Mouse (Mus musculus): ENCODE measurements at regions not wholly inside any gene's neighbourhood (a gene's known extent, or its start where the extent isn't known, plus 50 kb on each side); places are given as distances from the start of the nearest gene placed in this dataset.

DNA sequence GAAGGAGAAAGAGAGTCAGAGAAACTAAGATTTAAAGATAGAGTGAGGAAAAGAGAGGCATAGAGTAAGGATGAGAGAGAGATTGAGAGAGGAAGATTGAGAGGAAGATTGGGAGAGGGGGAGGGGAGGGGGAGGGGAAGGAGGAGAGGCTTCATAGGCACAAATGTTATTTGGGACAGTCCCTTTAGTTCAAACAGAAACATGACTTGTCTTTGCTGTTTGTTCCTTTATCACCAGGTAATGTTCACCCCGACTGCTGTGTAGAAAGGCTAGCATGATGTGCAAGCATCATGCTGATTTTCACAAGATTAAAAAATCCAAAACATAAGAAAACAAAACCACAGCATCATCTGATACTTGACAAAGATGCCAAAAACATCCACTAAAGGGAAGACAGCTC lies 579.1 kb downstream of the Gsdmc2 start:
- no peak for ATAC-seq (ENCODE audit: insufficient number of reproducible peaks, low FRiP score, low TSS enrichment, low read depth)
- Histone ChIP-seq H3K4me1 (ENCODE audit: control insufficient read depth, insufficient read depth, low read length) (no peaks in the 10 kb centered on the region), H3K36me3 (ENCODE audit: control insufficient read depth, insufficient read depth, low read length) (no peaks in the 10 kb centered on the region), H3K4me2 (ENCODE audit: low read depth, severe bottlenecking) (no peak overlapping the region), H3K4me3 (ENCODE audit: low read depth, low read length) (no peak overlapping the region), H3K27me3 (ENCODE audit: control insufficient read depth, insufficient read depth, low read length) (no peaks in the 10 kb centered on the region), H3K9me3 (ENCODE audit: control insufficient read depth, low read length) (no peaks in the 10 kb centered on the region), H3K9ac (ENCODE audit: low read length) (no peak overlapping the region), H3K27ac (replicated peaks; ENCODE audit: low read depth, low read length) (no peak overlapping the region)
- no peak for DNase-seq (ENCODE audit: low spot score)
- WGBS, result 88% methylated on average over 1 of the region's 1 CpGs

DNA sequence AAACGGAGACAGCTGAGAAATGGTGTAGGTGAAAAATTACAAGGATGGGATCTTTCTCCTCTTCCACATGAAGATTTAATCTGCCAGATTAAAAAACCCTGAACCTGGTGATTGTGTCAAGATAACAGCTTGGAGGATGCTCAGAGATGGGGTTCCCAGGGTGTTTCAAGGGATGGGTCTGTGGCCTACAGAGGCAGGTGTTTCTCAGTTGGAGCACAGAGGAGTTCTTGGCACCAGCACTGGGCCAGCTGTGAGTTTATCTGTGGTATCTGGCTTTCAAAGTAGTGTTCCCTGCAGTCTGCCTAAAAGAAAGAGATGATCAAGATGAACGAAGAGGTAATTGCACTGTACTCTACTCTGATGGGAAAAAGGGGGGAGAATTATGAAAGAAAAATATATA lies 589.2 kb downstream of the Gsdmc2 start:
- Histone ChIP-seq H3K4me2 (ENCODE audit: low read depth, severe bottlenecking) (no peak overlapping the region), H3K4me3 (ENCODE audit: low read depth, low read length) (no peak overlapping the region), H3K36me3 (ENCODE audit: control insufficient read depth, insufficient read depth, low read length) (no peaks in the 10 kb centered on the region), H3K4me1 (ENCODE audit: control insufficient read depth, insufficient read depth, low read length) (no peaks in the 10 kb centered on the region), H3K27ac (replicated peaks; ENCODE audit: low read depth, low read length) (no peak overlapping the region), H3K9ac (ENCODE audit: low read length) (no peak overlapping the region), H3K9me3 (ENCODE audit: control insufficient read depth, low read length) (no peaks in the 10 kb centered on the region), H3K27me3 (ENCODE audit: control insufficient read depth, insufficient read depth, low read length) (no peaks in the 10 kb centered on the region)
- ATAC-seq (ENCODE audit: insufficient number of reproducible peaks, low FRiP score, low TSS enrichment, low read depth) (no peak), DNase-seq (ENCODE audit: low spot score) (no peak)
- WGBS, result 84% methylated on average over 2 of the region's 2 CpGs

DNA sequence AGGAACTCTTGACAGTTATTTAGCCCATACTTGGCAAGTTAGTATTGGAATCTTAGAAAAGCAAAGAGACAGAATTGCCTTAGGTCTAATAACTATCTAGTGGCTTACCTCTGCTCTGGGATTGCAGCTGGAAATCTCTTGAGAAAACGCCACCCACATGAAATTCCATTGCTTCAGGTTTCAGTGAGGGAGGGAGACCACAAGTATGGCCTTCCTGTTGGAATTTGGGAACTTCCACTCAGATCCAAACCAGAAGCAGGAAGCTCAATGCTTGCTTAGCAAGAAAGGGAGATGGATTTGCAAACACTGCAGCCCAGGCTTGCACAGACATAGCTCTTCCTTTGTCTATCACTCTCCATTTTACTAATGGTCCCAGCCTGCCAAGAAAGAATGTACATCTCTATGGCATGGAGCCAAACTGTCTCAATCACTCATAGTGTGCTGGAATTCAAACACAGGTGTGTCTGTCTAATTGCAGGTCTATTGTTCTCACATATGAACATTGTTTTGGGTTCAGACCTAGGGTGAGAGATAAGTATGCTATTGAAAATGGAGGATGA lies 592.1 kb downstream of the Gsdmc2 start:
- no peaks in the 10 kb centered on the region for H3K36me3 ChIP-seq (ENCODE audit: control insufficient read depth, insufficient read depth, low read length)
- no peaks in the 10 kb centered on the region for H3K9me3 ChIP-seq (ENCODE audit: control insufficient read depth, low read length)
- ATAC-seq (ENCODE audit: insufficient number of reproducible peaks, low FRiP score, low TSS enrichment, low read depth), result no peak
- H3K27me3 ChIP-seq (ENCODE audit: control insufficient read depth, insufficient read depth, low read length), result no peaks in the 10 kb centered on the region
- H3K4me2 ChIP-seq (ENCODE audit: low read depth, severe bottlenecking), result no peak overlapping the region
- no peak overlapping the region for H3K9ac ChIP-seq (ENCODE audit: low read length)
- H3K4me1 ChIP-seq (ENCODE audit: control insufficient read depth, insufficient read depth, low read length), result no peaks in the 10 kb centered on the region
- no peak overlapping the region for H3K4me3 ChIP-seq (ENCODE audit: low read depth, low read length)
- WGBS, result 61% methylated on average over 1 of the region's 1 CpGs
- DNase-seq (ENCODE audit: low spot score), result no peak
- H3K27ac ChIP-seq (replicated peaks; ENCODE audit: low read depth, low read length), result no peak overlapping the region

DNA sequence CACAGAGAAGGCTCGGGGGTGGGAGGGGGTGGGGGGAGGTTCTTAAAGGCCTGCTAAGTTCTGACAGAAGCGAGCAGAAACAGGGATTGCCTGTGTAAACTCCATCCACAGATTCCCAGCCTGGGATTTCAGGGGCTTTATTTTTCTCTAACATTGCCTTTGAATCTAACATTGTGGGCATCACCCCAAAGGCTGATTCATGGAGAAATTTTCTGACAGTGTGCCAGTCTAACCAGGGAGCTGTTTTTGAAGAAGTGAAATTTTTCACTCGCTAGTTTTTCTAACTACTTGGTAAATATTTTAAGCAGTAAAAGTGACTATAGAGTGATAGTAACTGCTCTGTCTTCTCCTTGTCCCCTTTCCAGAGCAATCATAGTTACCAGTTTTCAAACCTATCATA lies 606.4 kb downstream of the Gsdmc2 start:
- H3K4me2 ChIP-seq (ENCODE audit: low read depth, severe bottlenecking), result no peak overlapping the region
- no peak overlapping the region for H3K27ac ChIP-seq (replicated peaks; ENCODE audit: low read depth, low read length)
- no peaks in the 10 kb centered on the region for H3K4me1 ChIP-seq (ENCODE audit: control insufficient read depth, insufficient read depth, low read length)
- DNase-seq (ENCODE audit: low spot score), result no peak
- WGBS, result 80% methylated on average over 3 of the region's 3 CpGs
- no peaks in the 10 kb centered on the region for H3K9me3 ChIP-seq (ENCODE audit: control insufficient read depth, low read length)
- no peaks in the 10 kb centered on the region for H3K27me3 ChIP-seq (ENCODE audit: control insufficient read depth, insufficient read depth, low read length)
- no peak for ATAC-seq (ENCODE audit: insufficient number of reproducible peaks, low FRiP score, low TSS enrichment, low read depth)
- H3K9ac ChIP-seq (ENCODE audit: low read length), result no peak overlapping the region
- H3K36me3 ChIP-seq (ENCODE audit: control insufficient read depth, insufficient read depth, low read length), result no peaks in the 10 kb centered on the region
- no peak overlapping the region for H3K4me3 ChIP-seq (ENCODE audit: low read depth, low read length)

DNA sequence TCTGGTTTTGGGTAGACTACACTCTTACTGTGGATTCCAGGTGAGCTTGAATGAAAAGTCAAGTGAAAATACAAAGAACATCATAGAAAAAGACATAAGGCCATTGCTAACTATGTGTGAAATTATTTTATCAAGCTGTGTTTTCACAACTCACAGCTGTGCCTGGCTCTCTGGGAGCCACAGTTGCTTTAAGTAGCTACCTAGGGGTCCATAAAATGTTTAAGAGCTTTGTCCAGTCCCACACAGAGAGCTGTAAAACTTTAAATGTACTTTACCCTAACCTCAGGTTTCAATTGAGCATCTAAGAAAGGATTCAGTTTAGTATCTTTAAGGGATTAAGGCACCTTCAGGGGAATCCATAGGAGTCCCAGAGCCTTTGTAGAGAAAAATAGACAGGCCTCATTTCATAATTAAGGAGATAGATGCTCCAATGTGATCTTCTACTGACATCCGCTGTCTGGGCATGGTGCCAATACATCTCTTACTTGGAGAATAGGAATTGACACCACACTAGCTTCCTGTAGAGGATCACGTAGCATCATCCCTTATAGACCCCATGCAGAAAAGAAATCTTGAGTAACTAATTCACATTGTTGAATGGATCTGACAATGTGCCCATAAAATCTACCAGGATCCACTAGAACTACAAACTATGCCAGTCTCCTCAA lies 626.5 kb downstream of the Gsdmc2 start:
- H3K36me3 ChIP-seq (ENCODE audit: control insufficient read depth, insufficient read depth, low read length), result no peaks in the 10 kb centered on the region
- ATAC-seq (ENCODE audit: insufficient number of reproducible peaks, low FRiP score, low TSS enrichment, low read depth), result no peak
- H3K4me3 ChIP-seq (ENCODE audit: low read depth, low read length), result no peak overlapping the region
- WGBS, result 71% methylated on average over 2 of the region's 2 CpGs
- no peak overlapping the region for H3K4me2 ChIP-seq (ENCODE audit: low read depth, severe bottlenecking)
- DNase-seq (ENCODE audit: low spot score), result no peak
- no peaks in the 10 kb centered on the region for H3K27me3 ChIP-seq (ENCODE audit: control insufficient read depth, insufficient read depth, low read length)
- H3K9me3 ChIP-seq (ENCODE audit: control insufficient read depth, low read length), result no peaks in the 10 kb centered on the region
- no peak overlapping the region for H3K9ac ChIP-seq (ENCODE audit: low read length)
- no peak overlapping the region for H3K27ac ChIP-seq (replicated peaks; ENCODE audit: low read depth, low read length)
- no peaks in the 10 kb centered on the region for H3K4me1 ChIP-seq (ENCODE audit: control insufficient read depth, insufficient read depth, low read length)

DNA sequence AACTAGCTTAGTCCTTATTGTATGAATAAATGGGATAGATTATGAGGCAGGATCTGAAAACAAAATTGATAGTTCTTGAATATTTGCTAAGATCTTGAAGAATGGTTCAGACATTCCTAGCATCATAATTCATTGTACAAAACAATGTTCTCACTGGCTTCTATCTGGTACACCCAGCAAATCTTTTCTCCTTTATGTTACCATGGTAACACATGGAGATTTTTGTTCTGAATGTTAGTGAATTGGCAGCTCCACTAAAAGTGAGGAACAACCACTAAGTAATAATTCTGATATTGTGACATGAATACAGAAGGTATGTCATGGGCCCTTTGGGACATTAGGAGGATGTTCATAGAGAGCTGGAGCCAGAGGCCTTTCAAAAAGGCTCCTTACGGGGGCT lies 639.8 kb downstream of the Gsdmc2 start:
- no peak for ATAC-seq (ENCODE audit: insufficient number of reproducible peaks, low FRiP score, low TSS enrichment, low read depth)
- Histone ChIP-seq H3K9me3 (ENCODE audit: control insufficient read depth, low read length) (no peaks in the 10 kb centered on the region), H3K27ac (replicated peaks; ENCODE audit: low read depth, low read length) (no peak overlapping the region), H3K4me1 (ENCODE audit: control insufficient read depth, insufficient read depth, low read length) (no peaks in the 10 kb centered on the region), H3K36me3 (ENCODE audit: control insufficient read depth, insufficient read depth, low read length) (no peaks in the 10 kb centered on the region), H3K4me3 (ENCODE audit: low read depth, low read length) (no peak overlapping the region), H3K27me3 (ENCODE audit: control insufficient read depth, insufficient read depth, low read length) (no peaks in the 10 kb centered on the region), H3K4me2 (ENCODE audit: low read depth, severe bottlenecking) (no peak overlapping the region), H3K9ac (ENCODE audit: low read length) (no peak overlapping the region)
- no peak for DNase-seq (ENCODE audit: low spot score)
- WGBS, result 96% methylated on average over 1 of the region's 1 CpGs

DNA sequence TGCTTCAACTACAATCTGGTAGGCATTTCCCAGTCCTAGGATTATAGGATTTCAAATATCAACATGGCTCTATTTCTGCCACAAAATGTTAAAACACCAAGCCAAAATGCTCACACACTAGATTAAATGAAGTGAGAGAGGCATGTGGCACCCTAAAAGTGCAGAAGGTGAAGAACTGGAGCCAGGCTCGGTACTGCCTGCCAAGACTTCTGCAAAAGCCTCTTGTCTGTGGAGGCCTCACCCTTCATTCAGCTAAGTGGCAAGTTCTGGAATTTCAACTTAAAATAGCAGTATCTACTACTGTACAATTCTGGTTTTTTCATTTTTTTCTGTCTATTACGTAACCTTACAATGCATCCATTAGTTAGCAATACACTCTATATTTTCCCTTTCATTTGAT lies 649.9 kb downstream of the Gsdmc2 start:
- no peak for DNase-seq (ENCODE audit: low spot score)
- Histone ChIP-seq H3K4me2 (ENCODE audit: low read depth, severe bottlenecking) (no peak overlapping the region), H3K27ac (replicated peaks; ENCODE audit: low read depth, low read length) (no peak overlapping the region), H3K9ac (ENCODE audit: low read length) (no peak overlapping the region), H3K36me3 (ENCODE audit: control insufficient read depth, insufficient read depth, low read length) (no peaks in the 10 kb centered on the region), H3K4me3 (ENCODE audit: low read depth, low read length) (no peak overlapping the region), H3K27me3 (ENCODE audit: control insufficient read depth, insufficient read depth, low read length) (no peaks in the 10 kb centered on the region), H3K4me1 (ENCODE audit: control insufficient read depth, insufficient read depth, low read length) (peaks cover 23% of the 10 kb centered on the region), H3K9me3 (ENCODE audit: control insufficient read depth, low read length) (no peaks in the 10 kb centered on the region)
- ATAC-seq (ENCODE audit: insufficient number of reproducible peaks, low FRiP score, low TSS enrichment, low read depth), result no peak
- WGBS, result 87% methylated on average over 2 of the region's 2 CpGs

DNA sequence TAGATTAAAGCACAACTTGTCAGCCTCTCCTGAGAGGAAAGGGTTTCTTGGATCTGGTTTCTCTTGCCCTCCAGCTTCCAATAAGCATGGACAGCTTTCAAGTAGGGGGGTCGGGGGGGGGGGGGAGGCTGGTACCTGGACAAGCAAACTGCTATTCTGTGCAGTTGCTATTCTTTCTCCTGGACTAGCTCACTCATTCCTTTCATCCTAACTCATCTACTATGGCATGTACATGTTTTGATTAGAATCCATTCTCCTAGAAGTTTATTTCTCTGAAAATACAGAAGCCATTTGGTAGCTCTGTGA lies 650.5 kb downstream of the Gsdmc2 start:
- ATAC-seq (ENCODE audit: insufficient number of reproducible peaks, low FRiP score, low TSS enrichment, low read depth) (no peak), DNase-seq (ENCODE audit: low spot score) (no peak)
- no peaks in the 10 kb centered on the region for H3K9me3 ChIP-seq (ENCODE audit: control insufficient read depth, low read length)
- no peak overlapping the region for H3K9ac ChIP-seq (ENCODE audit: low read length)
- no peaks in the 10 kb centered on the region for H3K36me3 ChIP-seq (ENCODE audit: control insufficient read depth, insufficient read depth, low read length)
- no peak overlapping the region for H3K4me3 ChIP-seq (ENCODE audit: low read depth, low read length)
- H3K27me3 ChIP-seq (ENCODE audit: control insufficient read depth, insufficient read depth, low read length), result no peaks in the 10 kb centered on the region
- 11% methylated on average over 1 of the region's 1 CpGs for WGBS
- H3K4me2 ChIP-seq (ENCODE audit: low read depth, severe bottlenecking), result no peak overlapping the region
- H3K27ac ChIP-seq (replicated peaks; ENCODE audit: low read depth, low read length), result no peak overlapping the region
- peaks cover 23% of the 10 kb centered on the region for H3K4me1 ChIP-seq (ENCODE audit: control insufficient read depth, insufficient read depth, low read length)
